Mouse (Mus musculus) stomach, postnatal 0 days (tissue): ENCODE results near the gene Ogg1.
A peak's percentile ranks its signal among the peaks of the same experiment; 100 is the strongest.

Source experiments
- CTCF ChIP-seq: IDR thresholded peaks from 2 replicates; pipeline ENCODE4 v1.5.1; 2016; ENCODE audit warnings: antibody characterized with exemption, low read depth, mild to moderate bottlenecking, moderate library complexity
- EP300 ChIP-seq: optimal IDR thresholded peaks from 2 replicates; pipeline ENCODE3; 2016; ENCODE audit warnings: antibody characterized with exemption

DNA sequence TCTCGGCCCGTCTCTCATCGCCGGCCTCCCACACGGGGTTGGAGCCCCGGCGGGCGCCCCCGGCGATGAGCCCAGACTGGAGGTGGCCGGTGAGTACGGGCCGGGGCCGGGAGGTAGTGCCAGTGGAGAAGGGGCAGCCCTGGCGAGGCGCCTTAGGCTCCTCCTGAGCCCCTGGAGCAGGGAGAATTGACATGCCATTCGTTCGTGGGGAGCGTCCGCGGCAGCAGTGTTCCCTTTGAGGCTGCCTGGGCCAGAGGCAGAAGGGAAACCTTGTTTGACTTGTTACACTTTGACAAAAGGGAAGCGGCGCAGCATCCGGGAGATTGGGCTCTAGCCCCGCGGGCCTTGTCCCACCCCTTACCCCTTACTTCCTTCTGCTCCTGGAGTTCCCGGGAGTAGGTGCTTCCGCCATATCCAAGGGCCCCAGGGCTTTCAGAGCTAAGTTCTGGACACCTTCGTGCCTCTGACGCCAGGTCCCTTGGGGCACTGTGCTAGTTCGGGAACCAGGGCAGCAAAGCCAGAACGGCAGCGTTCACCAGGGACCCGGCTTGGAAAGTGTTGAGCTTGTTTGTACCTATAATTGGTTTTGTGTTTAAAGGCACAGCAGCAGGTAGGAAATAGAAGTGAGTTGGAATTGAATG, 19.2 kb upstream of the Ogg1 start:
- TF ChIP-seq CTCF: no peak
- TF ChIP-seq EP300: peak; percentile 26
